Mouse (Mus musculus) granulocyte monocyte progenitor cell, adult 5-6 weeks (primary cell): Measurements from ENCODE around the gene Cnpy4. TPM values are rescaled to one million over a fixed set of nuclear protein-coding genes. Genes with fewer than 3 reads are reported as not detected.

Experiments used
- ATAC-seq: replicated peaks from 2 replicates; pipeline ENCODE4 v1.8.0; 2016; ENCODE audit warnings: mild to moderate bottlenecking, moderate TSS enrichment, inconsistent platforms; ENCODE audit not compliant: poor library complexity, severe bottlenecking
- total RNA-seq, 2 experiments: library from RNA; stranded (forward) in 1 of 2; stranded (reverse) in 1 of 2; fragments of 200-712, 200-1000 nt in 1 of 2; fragments of >200 nt in 1 of 2; fragmentation: Nextera tagmentation in 1 of 2; gene quantifications; 2 replicates each; pipeline ENCODE4 v1.2.3; 2014 to 2017

The Cnpy4 gene
- total RNA-seq (2014; fragmentation: Nextera tagmentation) (26.5 and 36.2 TPM in 2 replicates), total RNA-seq (2017) (50.9 and 52.5 TPM in 2 replicates)

GRCm38 (mm10) chr5:138186950-138187638 lies at the start of gene Cnpy4, which contains the start of gene Taf6:
Cnpy4 (plus strand) TSS chr5:138187485.
Taf6 (minus strand) TSS chr5:138187451.
- ATAC-seq: peak; percentile 71

GRCm38 (mm10) chr5:138137935-138138549 lies 49.2 kb upstream of the Cnpy4 start:
- ATAC-seq: peak; percentile 83

- ATAC-seq: peak; percentile 76
Measured at GRCm38 (mm10) chr5:138138585-138138984, 48.7 kb upstream of the Cnpy4 start.

- no peak for ATAC-seq
Measured at GRCm38 (mm10) chr5:138154390-138154789, 32.9 kb upstream of the Cnpy4 start.

- ATAC-seq: peak; percentile 96
Measured at GRCm38 (mm10) chr5:138155443-138155976, 31.8 kb upstream of the Cnpy4 start, which contains the start of gene Zfp113. Zfp113 (minus strand) TSS chr5:138155744.

- no peak for ATAC-seq
Measured at GRCm38 (mm10) chr5:138160224-138160762, 27.0 kb upstream of the Cnpy4 start.

GRCm38 (mm10) chr5:138160842-138161665 lies 26.2 kb upstream of the Cnpy4 start, which contains the start of gene Cops6:
Cops6 (plus strand) TSS chr5:138161071.
- peak; percentile 95 for ATAC-seq

GRCm38 (mm10) chr5:138163046-138163445 lies 24.2 kb upstream of the Cnpy4 start:
- ATAC-seq: no peak

- no peak for ATAC-seq
Measured at GRCm38 (mm10) chr5:138163610-138164009, 23.7 kb upstream of the Cnpy4 start.

- no peak for ATAC-seq
Measured at GRCm38 (mm10) chr5:138165594-138165993, 21.7 kb upstream of the Cnpy4 start.

- ATAC-seq: peak; percentile 64
Measured at GRCm38 (mm10) chr5:138170936-138171561, 16.2 kb upstream of the Cnpy4 start.

GRCm38 (mm10) chr5:138171695-138172491 lies 15.4 kb upstream of the Cnpy4 start, which contains the start of the genes Ap4m1 and Mcm7:
Ap4m1 (plus strand) TSS chr5:138172002.
Mcm7 (minus strand) TSS chr5:138172422.
- peak; percentile 69 for ATAC-seq

- peak; percentile 13 for ATAC-seq
Measured at GRCm38 (mm10) chr5:138173217-138173616, 14.1 kb upstream of the Cnpy4 start.

GRCm38 (mm10) chr5:138187661-138188306 lies 499 bp downstream of the Cnpy4 start:
- peak; percentile 72 for ATAC-seq

- ATAC-seq: peak; percentile 71
Measured at GRCm38 (mm10) chr5:138193771-138194727, 6.8 kb downstream of the Cnpy4 start, which contains the start of gene Mblac1. Mblac1 (plus strand) TSS chr5:138194314.

- ATAC-seq: peak; percentile 31
Measured at GRCm38 (mm10) chr5:138194755-138195345, 7.6 kb downstream of the Cnpy4 start.

- peak; percentile 69 for ATAC-seq
Measured at GRCm38 (mm10) chr5:138195463-138195862, 8.2 kb downstream of the Cnpy4 start.
